Mouse (Mus musculus): ENCODE results near the gene Mbd6.

DNA sequence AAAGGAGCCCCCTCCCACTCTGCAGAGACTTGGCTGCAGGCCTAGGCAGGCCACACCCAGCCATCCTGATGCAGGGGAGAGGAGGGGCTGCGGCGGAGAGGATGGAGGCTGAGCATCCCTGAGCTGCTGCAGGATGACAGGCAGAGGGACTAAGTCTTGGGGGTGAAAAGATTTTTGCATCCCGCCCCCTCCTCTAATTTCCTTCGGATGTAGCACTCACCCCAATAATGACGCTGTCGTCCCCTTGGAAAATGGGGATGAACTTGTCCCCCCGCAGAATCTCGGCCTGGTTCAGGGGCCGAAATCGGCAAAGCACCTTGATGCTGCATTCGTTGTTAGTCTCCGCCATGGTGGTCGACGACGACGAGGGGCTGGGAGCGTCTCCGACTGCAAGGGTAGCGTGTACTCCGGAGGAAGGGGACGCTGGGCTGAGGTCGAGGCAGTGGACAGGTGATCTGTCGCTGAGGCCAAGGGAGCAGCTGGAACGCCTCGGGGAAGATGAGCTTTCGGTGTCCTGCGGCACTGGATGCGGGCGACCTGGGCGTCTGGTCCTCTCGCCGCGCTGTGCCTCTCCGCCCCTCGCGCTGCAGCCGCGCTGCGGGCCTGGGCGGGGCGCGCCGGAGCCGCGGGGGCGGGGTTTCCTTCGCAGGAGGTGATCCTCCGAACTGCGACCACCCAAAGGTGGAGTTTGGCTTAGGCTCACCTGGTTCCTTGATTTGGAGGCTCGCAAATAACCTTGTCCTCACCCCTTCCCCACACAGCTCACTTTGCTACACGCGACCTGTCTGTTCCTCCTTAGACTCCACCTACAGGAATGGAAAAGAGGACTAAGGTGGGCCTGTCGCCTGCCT is 26.0 kb downstream of the Mbd6 start, which contains the start of gene Kif5a:
- TF ChIP-seq CTCF (IDR thresholded peaks at IDR 0.05; ENCODE audit: low read depth) (no peak), EP300 (optimal IDR thresholded peaks at IDR 0.05) (no peak)
